Mouse (Mus musculus): ENCODE data around the gene D5Ertd579e. TPM values are rescaled to one million over a fixed set of nuclear protein-coding genes. Genes with fewer than 3 reads are reported as not detected.

D5Ertd579e gene
- polyA plus RNA-seq, 1 experiment from 2014 or later = 33.3 TPM

DNA sequence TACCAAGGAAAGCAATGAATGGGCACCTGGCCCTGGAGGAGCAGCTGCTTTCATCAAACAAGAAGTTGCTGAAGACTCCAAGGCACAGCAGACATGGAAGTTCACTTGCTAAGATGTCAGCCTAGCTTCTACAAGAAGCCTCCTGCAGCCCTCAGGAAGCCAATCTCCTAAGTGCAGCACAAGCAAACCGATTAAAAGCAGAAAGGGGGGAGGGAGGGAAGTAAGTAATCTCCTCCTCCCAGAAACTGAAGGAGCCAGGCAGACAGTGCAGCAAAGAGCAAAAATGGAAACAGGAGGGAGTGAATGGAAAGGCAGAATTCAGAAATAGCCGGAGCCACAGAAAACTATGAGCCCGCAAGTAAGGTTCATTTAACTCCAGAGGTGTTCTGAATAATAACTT, 122.5 kb downstream of the D5Ertd579e start:
- Histone ChIP-seq H3K4me1 (replicated peaks) (no peaks in the 10 kb centered on the region), H3K9ac (no peak overlapping the region), H3K4me2 (no peak overlapping the region), H3K36me3 (0 out of 2 replicates have a peak, but pooled peaks cover 3% of the 10 kb centered on the region), H3K4me3 (no peak overlapping the region), H3K9me3 (no peaks in the 10 kb centered on the region), H3K27me3 (no peaks in the 10 kb centered on the region), H3K27ac (replicated peaks) (no peak overlapping the region; the same call in 1 of the 2 replicates)
- 71% methylated on average over 3 of the region's 3 CpGs for WGBS
- no peak for ATAC-seq (ENCODE audit: low FRiP score, low read depth)

DNA sequence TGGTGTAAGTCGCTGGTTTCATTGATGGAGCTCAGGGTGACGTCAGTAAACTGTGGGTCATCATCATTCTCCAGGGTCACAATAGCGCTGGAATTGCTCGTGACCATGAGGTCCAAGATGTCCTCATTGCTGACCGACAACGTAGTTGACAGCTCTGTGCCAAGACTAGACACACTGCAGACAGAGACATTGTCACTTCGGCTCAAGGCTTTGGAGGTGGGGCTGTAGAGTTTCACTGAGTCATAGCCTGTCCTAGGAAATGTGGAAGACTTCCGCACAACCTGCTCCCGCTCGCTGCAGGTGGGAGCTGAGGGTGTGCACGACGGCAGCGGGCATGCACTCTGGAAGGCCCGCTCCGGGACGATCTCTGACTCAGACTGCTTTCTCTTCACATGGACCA, 124.5 kb downstream of the D5Ertd579e start:
- WGBS = 94% methylated on average over 16 of the region's 16 CpGs
- no peaks in the 10 kb centered on the region for H3K9me3 ChIP-seq
- H3K36me3 ChIP-seq = 0 out of 2 replicates have a peak, but pooled peaks cover 3% of the 10 kb centered on the region
- H3K27ac ChIP-seq (replicated peaks) = no peak overlapping the region
- H3K27me3 ChIP-seq = no peaks in the 10 kb centered on the region
- no peak overlapping the region for H3K9ac ChIP-seq
- no peak overlapping the region for H3K4me2 ChIP-seq
- H3K4me3 ChIP-seq = no peak overlapping the region
- H3K4me1 ChIP-seq (replicated peaks) = peaks cover 8% of the 10 kb centered on the region
- no peak for ATAC-seq (ENCODE audit: low FRiP score, low read depth)

DNA sequence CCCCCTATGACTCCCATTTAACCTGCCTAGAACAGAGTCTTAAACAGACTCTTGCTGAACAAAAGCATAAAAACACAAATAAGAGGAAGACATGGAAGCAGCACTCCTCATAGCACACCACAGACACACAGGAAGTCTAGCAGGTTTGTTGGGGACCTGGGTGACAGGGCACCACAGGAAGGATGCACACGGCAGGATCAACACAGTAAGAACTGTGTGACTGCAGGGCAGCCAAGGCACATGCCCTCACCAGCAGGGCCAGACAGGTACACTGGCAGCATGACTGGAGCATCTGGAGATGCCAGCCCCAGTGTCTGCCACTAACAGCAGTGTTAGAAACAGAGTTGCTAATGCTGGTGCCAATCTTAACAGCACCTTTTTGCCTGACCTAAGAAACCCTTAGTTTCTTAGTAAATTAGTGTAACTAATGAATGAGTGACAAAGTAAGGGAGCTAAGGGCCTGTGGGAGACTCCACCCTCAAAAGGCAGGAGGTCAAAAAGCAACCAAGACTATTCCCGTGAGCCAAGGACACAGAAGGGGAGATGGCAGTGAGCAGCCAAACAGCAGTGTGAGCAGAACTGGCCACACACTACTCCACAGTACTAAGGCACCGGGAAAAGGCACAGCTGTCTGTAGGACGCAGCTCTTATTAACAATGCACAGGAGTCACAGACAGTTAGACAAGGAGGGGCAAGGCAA, 125.1 kb downstream of the D5Ertd579e start:
- Histone ChIP-seq H3K36me3 (0 out of 2 replicates have a peak, but pooled peaks cover 3% of the 10 kb centered on the region), H3K27ac (replicated peaks) (no peak overlapping the region), H3K27me3 (no peaks in the 10 kb centered on the region), H3K9me3 (no peaks in the 10 kb centered on the region), H3K4me3 (no peak overlapping the region), H3K9ac (no peak overlapping the region), H3K4me1 (replicated peaks) (peaks cover 8% of the 10 kb centered on the region), H3K4me2 (no peak overlapping the region)
- ATAC-seq (ENCODE audit: low FRiP score, low read depth) = no peak
- 94% methylated on average over 4 of the region's 4 CpGs for WGBS

DNA sequence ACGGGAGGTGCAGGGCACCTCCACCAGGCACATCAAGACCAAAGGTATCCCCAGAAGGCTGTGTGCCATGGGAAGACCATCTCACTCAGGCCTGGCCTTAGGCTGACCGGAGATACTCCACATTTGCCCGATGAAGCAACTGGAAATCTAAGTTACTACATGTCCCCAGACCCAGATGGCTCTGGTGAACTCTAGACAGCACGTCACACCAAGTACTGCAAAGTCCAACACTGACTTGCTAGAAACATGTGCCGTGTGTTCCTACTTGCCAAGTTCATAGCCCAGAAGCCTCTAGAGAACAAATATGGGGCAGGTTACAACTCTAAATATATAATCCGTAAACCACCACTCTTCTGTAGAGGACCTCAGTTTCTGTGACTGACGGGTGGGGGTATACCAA, 125.7 kb downstream of the D5Ertd579e start:
- Histone ChIP-seq H3K9ac (no peak overlapping the region), H3K36me3 (0 out of 2 replicates have a peak, but pooled peaks cover 3% of the 10 kb centered on the region), H3K9me3 (no peaks in the 10 kb centered on the region), H3K27me3 (no peaks in the 10 kb centered on the region), H3K4me3 (no peak overlapping the region), H3K4me1 (replicated peaks) (peaks cover 8% of the 10 kb centered on the region), H3K4me2 (no peak overlapping the region), H3K27ac (replicated peaks) (no peak overlapping the region)
- no peak for ATAC-seq (ENCODE audit: low FRiP score, low read depth)
- WGBS = 93% methylated on average over 7 of the region's 7 CpGs

DNA sequence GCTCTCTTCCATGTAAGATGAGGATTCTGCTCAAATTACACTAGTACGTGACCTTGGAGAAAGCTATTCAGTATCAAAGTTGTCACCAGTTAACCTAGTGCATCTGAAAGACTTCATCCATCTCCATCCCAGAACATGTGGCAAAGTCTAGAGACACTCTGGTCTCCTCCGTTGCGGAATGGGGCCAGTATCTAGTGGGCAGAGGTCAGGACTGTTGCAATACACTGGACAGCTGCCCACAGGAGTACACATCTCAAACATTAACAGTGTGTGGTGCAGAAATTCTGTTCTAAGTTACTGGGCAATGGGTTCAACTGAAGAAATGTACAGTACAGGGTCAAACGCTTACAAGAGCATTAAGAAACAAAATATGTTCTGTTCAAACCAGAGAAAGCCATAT, 127.7 kb downstream of the D5Ertd579e start:
- Histone ChIP-seq H3K36me3 (0 out of 2 replicates have a peak, but pooled peaks cover 3% of the 10 kb centered on the region), H3K27ac (replicated peaks) (no peak overlapping the region), H3K9me3 (no peaks in the 10 kb centered on the region), H3K4me3 (no peak overlapping the region), H3K27me3 (no peaks in the 10 kb centered on the region), H3K9ac (no peak overlapping the region), H3K4me2 (no peak overlapping the region), H3K4me1 (replicated peaks) (peaks cover 8% of the 10 kb centered on the region)
- no peak for ATAC-seq (ENCODE audit: low FRiP score, low read depth)
- WGBS = 88% methylated on average over 4 of the region's 4 CpGs

DNA sequence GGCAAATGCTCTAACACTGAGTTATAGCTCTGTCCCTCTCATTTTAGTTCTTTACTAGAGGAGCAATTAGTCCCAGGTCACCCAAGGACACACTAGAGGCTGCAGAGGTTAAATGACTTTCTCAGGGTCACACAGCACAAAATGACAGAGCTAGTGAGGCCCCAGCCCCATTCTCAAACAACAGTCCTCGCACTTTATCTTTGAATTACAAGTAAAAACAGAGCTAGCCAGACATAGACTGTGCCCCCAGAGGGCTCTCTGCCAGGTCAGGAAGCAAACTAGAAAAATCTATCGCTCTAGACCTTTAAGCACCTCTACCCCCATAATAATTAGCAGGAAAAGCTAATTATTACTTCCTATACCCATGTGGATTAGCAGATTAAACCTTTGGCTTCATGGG, 128.2 kb downstream of the D5Ertd579e start:
- Histone ChIP-seq H3K4me1 (replicated peaks) (peaks cover 8% of the 10 kb centered on the region), H3K27ac (replicated peaks) (no peak overlapping the region), H3K4me2 (no peak overlapping the region), H3K27me3 (no peaks in the 10 kb centered on the region), H3K9me3 (no peaks in the 10 kb centered on the region), H3K4me3 (no peak overlapping the region), H3K36me3 (0 out of 2 replicates have a peak, but pooled peaks cover 3% of the 10 kb centered on the region), H3K9ac (no peak overlapping the region)
- no peak for ATAC-seq (ENCODE audit: low FRiP score, low read depth)
- WGBS = 65% methylated on average over 2 of the region's 2 CpGs

DNA sequence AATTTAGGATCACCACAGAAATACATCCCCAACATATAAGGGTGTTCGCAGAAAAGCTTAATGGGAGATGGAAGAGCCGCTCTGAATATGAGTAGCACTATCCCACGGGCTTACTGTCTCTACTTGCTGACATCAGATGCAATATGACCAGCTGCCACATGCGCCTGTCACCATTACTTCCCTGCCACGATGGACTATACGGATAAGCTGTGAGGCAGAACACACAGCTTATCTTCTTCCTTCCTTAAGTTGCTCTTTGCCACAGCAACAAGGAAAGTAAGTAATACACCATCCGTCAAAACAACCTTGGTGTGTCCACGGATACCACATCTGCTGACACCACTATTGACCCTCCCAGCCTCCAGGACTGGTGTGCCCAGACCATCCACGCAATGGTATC, 131.3 kb downstream of the D5Ertd579e start:
- no peak overlapping the region for H3K27ac ChIP-seq (replicated peaks)
- H3K9me3 ChIP-seq = no peaks in the 10 kb centered on the region
- peaks cover 8% of the 10 kb centered on the region for H3K4me1 ChIP-seq (replicated peaks)
- WGBS = 88% methylated on average over 9 of the region's 9 CpGs
- no peak overlapping the region for H3K9ac ChIP-seq
- no peaks in the 10 kb centered on the region for H3K27me3 ChIP-seq
- no peak overlapping the region for H3K4me3 ChIP-seq
- no peak for ATAC-seq (ENCODE audit: low FRiP score, low read depth)
- no peak overlapping the region for H3K4me2 ChIP-seq
- H3K36me3 ChIP-seq = no peaks in the 10 kb centered on the region

DNA sequence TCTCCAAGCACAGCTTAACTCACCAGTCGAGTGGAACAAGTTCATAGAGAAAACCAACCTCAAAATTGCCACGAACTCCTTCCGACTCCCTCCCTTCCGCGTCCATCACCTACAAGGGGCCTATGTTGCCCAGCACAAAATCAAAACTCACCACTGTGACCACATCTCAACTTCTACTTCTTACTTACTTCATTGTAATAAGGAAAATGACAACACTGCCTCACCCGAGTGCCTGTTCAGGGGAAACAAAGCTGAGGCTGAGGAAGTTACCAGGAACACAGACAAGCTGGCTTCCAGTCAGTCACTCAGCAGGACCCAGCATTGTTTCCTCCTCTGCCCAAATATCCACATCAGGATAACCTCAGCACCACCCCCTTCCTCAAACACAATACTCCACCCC, 132.1 kb downstream of the D5Ertd579e start:
- no peaks in the 10 kb centered on the region for H3K9me3 ChIP-seq
- no peaks in the 10 kb centered on the region for H3K27me3 ChIP-seq
- no peaks in the 10 kb centered on the region for H3K36me3 ChIP-seq
- H3K4me3 ChIP-seq = no peak overlapping the region
- H3K4me2 ChIP-seq = no peak overlapping the region
- H3K4me1 ChIP-seq (replicated peaks) = peaks cover 8% of the 10 kb centered on the region
- no peak overlapping the region for H3K27ac ChIP-seq (replicated peaks)
- no peak for ATAC-seq (ENCODE audit: low FRiP score, low read depth)
- 84% methylated on average over 6 of the region's 6 CpGs for WGBS
- H3K9ac ChIP-seq = no peak overlapping the region

DNA sequence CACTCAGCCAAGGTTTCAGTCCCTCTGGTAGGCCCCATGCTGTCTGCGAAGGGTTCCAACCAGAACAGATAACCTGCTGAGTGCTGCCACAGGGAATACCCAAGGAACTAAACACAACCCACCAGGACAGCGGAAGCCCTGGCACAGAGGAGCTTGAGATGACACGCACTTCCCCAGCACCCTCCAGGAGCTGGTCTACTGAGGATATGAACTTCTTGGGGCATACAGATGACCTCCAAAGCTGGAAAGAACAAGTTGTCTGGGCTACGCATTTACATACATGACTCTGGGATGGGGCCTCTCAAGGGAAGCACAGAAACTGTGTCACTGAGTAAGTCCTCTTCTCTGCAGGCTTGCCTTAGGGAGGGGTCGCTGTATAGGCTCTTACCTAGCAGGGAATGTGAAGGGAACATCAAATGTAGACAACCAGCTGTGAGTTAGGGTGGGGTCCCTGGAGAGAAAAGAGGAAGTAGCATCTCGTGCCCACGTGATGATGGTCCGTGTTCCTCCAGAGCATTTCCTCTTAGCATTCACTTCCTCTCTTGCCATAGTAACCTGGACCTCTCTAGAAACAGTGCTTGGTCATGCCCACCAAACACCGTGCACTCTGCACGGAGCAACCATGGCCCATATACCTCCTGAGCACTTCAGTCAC, 132.9 kb downstream of the D5Ertd579e start:
- Histone ChIP-seq H3K27me3 (no peaks in the 10 kb centered on the region), H3K4me2 (no peak overlapping the region), H3K9ac (no peak overlapping the region), H3K4me1 (replicated peaks) (peaks cover 8% of the 10 kb centered on the region), H3K27ac (replicated peaks) (no peak overlapping the region), H3K9me3 (no peaks in the 10 kb centered on the region), H3K36me3 (no peaks in the 10 kb centered on the region), H3K4me3 (no peak overlapping the region)
- 89% methylated on average over 10 of the region's 10 CpGs for WGBS
- ATAC-seq (ENCODE audit: low FRiP score, low read depth) = no peak

DNA sequence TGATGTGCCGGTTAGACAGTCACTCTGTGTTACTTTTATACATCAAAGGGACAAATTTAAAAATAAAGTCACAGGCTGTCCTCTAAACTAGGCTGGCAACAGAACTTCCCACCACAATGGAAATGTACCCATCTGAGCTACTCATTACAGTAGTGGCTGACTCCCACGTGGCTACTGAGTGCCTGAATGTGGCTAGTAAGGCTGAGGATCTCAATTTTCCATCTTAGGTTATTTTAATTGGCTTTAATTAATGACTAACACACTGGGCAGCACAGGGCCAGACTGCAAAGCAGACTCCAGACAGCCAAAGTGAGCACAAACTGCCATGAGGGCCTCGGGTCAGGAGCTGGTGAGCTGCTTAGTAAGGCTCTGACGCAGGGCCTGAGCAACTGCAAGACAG, 134.3 kb downstream of the D5Ertd579e start:
- Histone ChIP-seq H3K36me3 (no peaks in the 10 kb centered on the region), H3K4me3 (no peak overlapping the region), H3K4me1 (replicated peaks) (peaks cover 6% of the 10 kb centered on the region), H3K27ac (replicated peaks) (no peak overlapping the region), H3K27me3 (no peaks in the 10 kb centered on the region), H3K4me2 (no peak overlapping the region), H3K9me3 (no peaks in the 10 kb centered on the region), H3K9ac (no peak overlapping the region)
- 89% methylated on average over 4 of the region's 4 CpGs for WGBS
- no peak for ATAC-seq (ENCODE audit: low FRiP score, low read depth)

DNA sequence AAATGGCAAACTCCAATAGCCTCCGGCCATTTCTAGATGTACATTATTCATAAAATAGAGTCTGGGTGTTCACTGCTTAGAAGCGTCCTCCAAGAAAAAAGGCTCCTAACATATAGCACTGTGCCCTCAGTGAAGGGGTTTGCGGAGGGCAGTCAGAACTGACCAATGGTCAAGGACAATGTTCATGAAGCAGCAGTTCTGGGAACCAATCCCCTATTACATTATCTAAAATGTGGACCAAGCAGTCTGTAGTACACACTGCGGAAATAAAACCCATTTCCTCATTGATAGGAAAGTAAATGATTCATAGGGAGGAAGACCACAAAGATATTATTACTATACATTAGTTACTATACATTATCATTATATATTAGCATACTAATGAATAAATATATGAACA, 135.3 kb downstream of the D5Ertd579e start:
- peaks cover 9% of the 10 kb centered on the region; the same call in 1 of the 2 replicates for H3K4me1 ChIP-seq (replicated peaks)
- WGBS = 93% methylated on average over 4 of the region's 4 CpGs
- H3K9me3 ChIP-seq = no peaks in the 10 kb centered on the region
- no peak overlapping the region for H3K27ac ChIP-seq (replicated peaks)
- no peaks in the 10 kb centered on the region for H3K36me3 ChIP-seq
- H3K4me3 ChIP-seq = no peak overlapping the region
- no peak overlapping the region for H3K9ac ChIP-seq
- H3K27me3 ChIP-seq = no peaks in the 10 kb centered on the region
- no peak overlapping the region for H3K4me2 ChIP-seq
- ATAC-seq (ENCODE audit: low FRiP score, low read depth) = no peak

DNA sequence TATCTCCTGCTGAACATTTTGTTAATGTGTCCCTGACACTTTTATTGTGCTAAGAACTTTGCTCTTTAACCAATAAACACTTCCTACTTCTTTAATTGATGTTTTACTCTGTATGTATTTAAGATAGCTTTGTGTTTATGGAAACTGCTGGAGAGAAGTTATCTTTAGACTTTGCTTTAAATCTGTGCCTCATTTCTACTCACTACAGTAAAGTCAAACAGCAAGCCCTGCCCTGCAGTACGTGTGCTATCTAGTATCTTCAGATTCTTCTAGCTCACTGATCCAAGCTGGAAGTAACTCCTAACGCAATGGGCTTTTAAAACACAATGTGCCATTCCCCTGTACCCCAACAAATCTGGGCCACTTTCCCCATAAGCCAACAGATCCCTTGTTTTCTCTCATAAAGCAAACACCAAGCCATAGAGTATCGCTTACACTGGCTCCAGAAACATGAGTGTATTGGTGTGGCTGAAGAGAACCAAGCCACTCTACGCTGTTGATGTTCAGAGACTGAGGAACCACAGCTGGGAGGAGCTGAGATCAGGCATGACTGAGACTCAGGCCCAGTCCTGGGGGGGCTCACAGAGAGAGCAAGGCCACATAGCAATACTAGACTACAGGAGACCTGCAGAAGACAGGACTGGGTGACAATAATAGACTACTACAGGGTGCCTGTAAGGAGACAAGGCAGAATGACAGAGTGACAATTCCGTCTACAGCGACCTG, 136.2 kb downstream of the D5Ertd579e start:
- no peaks in the 10 kb centered on the region for H3K27me3 ChIP-seq
- H3K4me3 ChIP-seq = no peak overlapping the region
- no peaks in the 10 kb centered on the region for H3K9me3 ChIP-seq
- H3K36me3 ChIP-seq = no peaks in the 10 kb centered on the region
- H3K4me1 ChIP-seq (replicated peaks) = peaks cover 9% of the 10 kb centered on the region; the same call in 1 of the 2 replicates
- H3K9ac ChIP-seq = no peak overlapping the region
- 91% methylated on average over 6 of the region's 6 CpGs for WGBS
- no peak for ATAC-seq (ENCODE audit: low FRiP score, low read depth)
- no peak overlapping the region for H3K4me2 ChIP-seq
- H3K27ac ChIP-seq (replicated peaks) = no peak overlapping the region

All from hindbrain, embryonic 15.5 days (tissue).